Mouse (Mus musculus) liver, adult 2 months (tissue): ENCODE data around the gene Acsl6. TPM values are rescaled to one million over a fixed set of nuclear protein-coding genes. Genes with fewer than 3 reads are reported as not detected.
A peak's percentile ranks its signal among the peaks of the same experiment; 100 is the strongest.

Experiments used
- DNase-seq: peaks from one replicate; pipeline ENCODE4 v3.0.0-alpha.2; 2011; ENCODE audit warnings: low read depth, low spot score; ENCODE audit errors: extremely low read depth
- H3K27ac ChIP-seq: fragments of 200-500 bp; replicated peaks from 2 replicates; pipeline ENCODE4 v1.5.1; 2012; ENCODE audit warnings: low read depth, mild to moderate bottlenecking, control low read depth, inconsistent platforms, low read length; ENCODE audit not compliant: insufficient read depth
- H3K27me3 ChIP-seq: fragments of 200-500 bp; 2 replicates; pipeline ENCODE4 v1.6.1; 2012; ENCODE audit warnings: mild to moderate bottlenecking, moderate library complexity, low read length, inconsistent platforms; ENCODE audit not compliant: control insufficient read depth, insufficient read depth
- H3K36me3 ChIP-seq: fragments of 200-500 bp; 2 replicates; pipeline ENCODE4 v1.6.1; 2012; ENCODE audit warnings: low read length, inconsistent platforms; ENCODE audit not compliant: control insufficient read depth, insufficient read depth
- H3K4me1 ChIP-seq: fragments of 200-500 bp; 2 replicates; pipeline ENCODE4 v1.6.1; 2011; ENCODE audit warnings: low read length; ENCODE audit not compliant: control insufficient read depth, insufficient read depth
- H3K4me3 ChIP-seq: fragments of 200-500 bp; 2 replicates; pipeline ENCODE4 v1.5.1; 2011; ENCODE audit warnings: low read depth, mild to moderate bottlenecking, control low read depth, low read length, moderate library complexity; ENCODE audit not compliant: insufficient read depth
- H3K79me2 ChIP-seq: fragments of 200-500 bp; 2 replicates; pipeline ENCODE4 v1.6.1; 2012; ENCODE audit warnings: inconsistent platforms, mild to moderate bottlenecking, low read length, moderate library complexity; ENCODE audit not compliant: control insufficient read depth, insufficient read depth
- H3K9ac ChIP-seq: fragments of 200-500 bp; 2 replicates; pipeline ENCODE4 v1.6.1; 2012; ENCODE audit warnings: low read depth, mild to moderate bottlenecking, control low read depth, inconsistent platforms, low read length
- CTCF ChIP-seq: fragments of 200-500 bp; IDR thresholded peaks from 2 replicates; pipeline ENCODE4 v1.5.1; 2011; ENCODE audit warnings: low read depth, low read length, control low read depth
- POLR2A ChIP-seq: fragments of 200-500 bp; IDR thresholded peaks from 2 replicates; pipeline ENCODE4 v1.6.1; 2011; ENCODE audit warnings: low read length, control low read depth; ENCODE audit not compliant: insufficient read depth; ENCODE audit errors: extremely low read depth
- WGBS: fragments of 180-500 bp; shearing (Covaris S2); methylation state at CpG from one replicate; pipeline ENCODE4 v1.1.7; 2018; 5-methylcytosine and 5-hydroxymethylcytosine counted together
- polyA plus RNA-seq: library from polyadenylated mRNA; depleted of rRNA; stranded (reverse); fragments of >200 nt; gene quantifications from 2 replicates; pipeline ENCODE4 v1.2.3, GENCODE M21; 2012; rRNA removed
- total RNA-seq: library from RNA; depleted of rRNA; stranded (reverse); fragments of >200 nt; gene quantifications from 2 replicates; pipeline ENCODE4 v1.2.3, GENCODE M21; 2014; rRNA removed

The Acsl6 gene
- total and polyA plus RNA-seq, 2 experiments, result under 0.01 TPM; not detected in 1

GRCm38 (mm10) chr11:54406930-54407546, 103.4 kb downstream of the Acsl6 start:
- H3K4me3 ChIP-seq, result no peak overlapping the region
- WGBS, result 86% methylated on average over 4 of the region's 4 CpGs
- no peak overlapping the region for H3K27ac ChIP-seq
- no peak overlapping the region for H3K9ac ChIP-seq
- no peaks in the 10 kb centered on the region for H3K36me3 ChIP-seq
- TF ChIP-seq CTCF (no peak), POLR2A (no peak)
- H3K4me1 ChIP-seq, result no peaks in the 10 kb centered on the region
- H3K79me2 ChIP-seq, result no peaks in the 10 kb centered on the region
- no peaks in the 10 kb centered on the region for H3K27me3 ChIP-seq
- no peak for DNase-seq

DNA sequence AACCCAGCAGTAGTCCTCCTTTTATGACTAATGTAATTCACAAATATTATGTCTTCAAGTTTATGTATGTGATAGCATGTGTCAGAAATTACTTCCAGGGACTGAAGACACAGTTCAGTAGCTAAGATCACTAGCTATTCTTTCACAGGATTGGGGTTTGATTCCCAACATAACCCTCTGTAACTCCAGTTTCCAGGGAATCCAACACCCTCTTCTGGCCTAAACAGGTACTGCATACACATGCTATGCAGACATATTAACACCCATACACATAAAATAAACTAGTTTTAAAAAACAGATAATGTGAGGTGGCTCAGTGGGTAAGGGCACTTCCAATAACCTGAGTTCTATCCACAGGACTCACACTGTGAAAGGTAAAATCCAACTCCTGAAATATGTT, 107.0 kb downstream of the Acsl6 start:
- H3K9ac ChIP-seq, result no peak overlapping the region
- no peak overlapping the region for H3K4me3 ChIP-seq
- H3K27ac ChIP-seq, result no peak overlapping the region
- no peaks in the 10 kb centered on the region for H3K79me2 ChIP-seq
- no peak for DNase-seq
- no peaks in the 10 kb centered on the region; the same call in 1 of the 2 replicates for H3K4me1 ChIP-seq
- TF ChIP-seq POLR2A (no peak), CTCF (no peak)
- H3K36me3 ChIP-seq, result no peaks in the 10 kb centered on the region
- H3K27me3 ChIP-seq, result no peaks in the 10 kb centered on the region

DNA sequence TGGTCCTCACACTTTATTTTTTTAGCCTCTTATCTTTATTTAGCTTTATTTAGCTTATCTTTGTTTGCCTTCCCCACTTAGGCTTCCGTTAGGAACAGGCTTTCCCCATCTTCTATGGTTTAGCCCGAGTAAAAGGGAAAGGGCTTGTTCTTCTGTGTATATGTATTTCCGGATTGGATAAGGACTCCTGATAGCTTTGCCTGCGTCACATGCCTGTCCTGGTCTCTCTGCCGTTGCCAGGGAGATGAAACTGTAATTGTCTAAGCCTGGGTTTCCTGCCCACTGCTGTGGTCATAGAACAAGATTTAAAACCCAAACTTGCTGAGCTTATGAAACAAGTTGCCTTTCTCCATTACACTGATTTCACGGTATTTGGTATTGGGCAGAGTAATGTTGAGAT, 109.4 kb downstream of the Acsl6 start:
- Histone ChIP-seq H3K27ac (no peak overlapping the region), H3K36me3 (no peaks in the 10 kb centered on the region), H3K4me1 (no peaks in the 10 kb centered on the region; the same call in 1 of the 2 replicates), H3K9ac (no peak overlapping the region), H3K79me2 (no peaks in the 10 kb centered on the region), H3K27me3 (no peaks in the 10 kb centered on the region), H3K4me3 (no peak overlapping the region)
- DNase-seq, result peak; percentile 12
- WGBS, result 15% methylated on average over 6 of the region's 6 CpGs
- TF ChIP-seq POLR2A (no peak), CTCF (no peak)

Other genes with a start within 250 kb of the Acsl6 start
- 1.6 and 1.9 TPM in 2 replicates for gene Pdlim4, start 234.8 kb upstream of the Acsl6 start, total RNA-seq
- 2.6 and 3.0 TPM in 2 replicates for gene Pdlim4, start 234.8 kb upstream of the Acsl6 start, polyA plus RNA-seq
- gene P4ha2, start 203.7 kb upstream of the Acsl6 start, total RNA-seq, result 4.4 and 5.5 TPM in 2 replicates
- gene P4ha2, start 203.7 kb upstream of the Acsl6 start, polyA plus RNA-seq, result 2.9 and 3.7 TPM in 2 replicates
- 0.34 TPM in 1 of 2 replicates, not detected in the other for gene Csf2, start 54.1 kb upstream of the Acsl6 start, total RNA-seq
- gene Csf2, start 54.1 kb upstream of the Acsl6 start, polyA plus RNA-seq, result not detected in 2 replicates
- not detected in 2 replicates for gene Il3, start 36.5 kb upstream of the Acsl6 start, total RNA-seq
- not detected in 2 replicates for gene Il3, start 36.5 kb upstream of the Acsl6 start, polyA plus RNA-seq
- not detected in 2 replicates for gene Meikin, start 66.9 kb downstream of the Acsl6 start, total RNA-seq
- not detected in 2 replicates for gene Meikin, start 66.9 kb downstream of the Acsl6 start, polyA plus RNA-seq
- 38.1 and 42.5 TPM in 2 replicates for gene Fnip1, start 134.4 kb downstream of the Acsl6 start, total RNA-seq
- gene Fnip1, start 134.4 kb downstream of the Acsl6 start, polyA plus RNA-seq, result 2.3 and 2.5 TPM in 2 replicates
- gene Rapgef6, start 219.0 kb downstream of the Acsl6 start, total RNA-seq, result 13.2 and 14.1 TPM in 2 replicates
- gene Rapgef6, start 219.0 kb downstream of the Acsl6 start, polyA plus RNA-seq, result 7.1 and 8.7 TPM in 2 replicates